Mouse (Mus musculus) stomach, adult 2 months (tissue): ENCODE results near the gene I830077J02Rik. TPM values are rescaled to one million over a fixed set of nuclear protein-coding genes. Genes with fewer than 3 reads are reported as not detected.

Source experiments
- polyA plus RNA-seq: library from polyadenylated mRNA; depleted of rRNA; stranded (reverse); fragments of >200 nt; gene quantifications from 2 replicates; pipeline ENCODE4 v1.2.3, GENCODE M21; 2012; rRNA removed

Gene I830077J02Rik
- 0.16 and 0.23 TPM in 2 replicates for polyA plus RNA-seq

GRCm38 (mm10) chr3:105932240-105933071, at the start of gene I830077J02Rik:
I830077J02Rik (minus strand) TSS chr3:105932664.

GRCm38 (mm10) chr3:105973411-105973810, 40.9 kb upstream of the I830077J02Rik start, which contains the start of gene Ovgp1:
Ovgp1 (plus strand) TSS chr3:105973711.

GRCm38 (mm10) chr3:105959999-105960398, 27.5 kb upstream of the I830077J02Rik start, which contains the start of gene Atp5f1:
Atp5f1 (minus strand) TSS chr3:105960099.

GRCm38 (mm10) chr3:105958974-105959580, 26.6 kb upstream of the I830077J02Rik start, which contains the start of gene Wdr77:
Wdr77 (plus strand) TSS chr3:105959369.

Other genes with a start within 250 kb of the I830077J02Rik start
- gene Ddx20, start 245.1 kb downstream of the I830077J02Rik start, polyA plus RNA-seq, result 4.8 and 10.4 TPM in 2 replicates
- gene Inka2, start 228.1 kb downstream of the I830077J02Rik start, polyA plus RNA-seq, result 1.5 and 1.7 TPM in 2 replicates
- gene Rap1a, start 131.3 kb downstream of the I830077J02Rik start, polyA plus RNA-seq, result 0.53 and 1.1 TPM in 2 replicates
- 0.26 and 0.28 TPM in 2 replicates for gene Adora3, start 61.8 kb downstream of the I830077J02Rik start, polyA plus RNA-seq
- 0.46 TPM in 1 of 2 replicates, not detected in the other for gene Tmigd3, start 61.8 kb downstream of the I830077J02Rik start, polyA plus RNA-seq
- 6.2 and 11.8 TPM in 2 replicates for gene Wdr77, start 26.7 kb upstream of the I830077J02Rik start, polyA plus RNA-seq
- 131 and 150 TPM in 2 replicates for gene Atp5f1, start 27.4 kb upstream of the I830077J02Rik start, polyA plus RNA-seq
- gene Ovgp1, start 41.0 kb upstream of the I830077J02Rik start, polyA plus RNA-seq, result 0.12 and 0.34 TPM in 2 replicates
- not detected in 2 replicates for gene Pifo, start 82.0 kb upstream of the I830077J02Rik start, polyA plus RNA-seq
- 0.17 TPM in 1 of 2 replicates, not detected in the other for gene Chil5, start 100.2 kb upstream of the I830077J02Rik start, polyA plus RNA-seq
- gene Chia1, start 180.6 kb upstream of the I830077J02Rik start, polyA plus RNA-seq, result 1,935 and 3,003 TPM in 2 replicates
- 0.18 and 0.31 TPM in 2 replicates for gene Chil3, start 234.9 kb upstream of the I830077J02Rik start, polyA plus RNA-seq